Mouse (Mus musculus) testis, postnatal 10 days (tissue): ENCODE results near the gene Cd3eap.

Experiments used
- DNase-seq: peaks from one replicate; pipeline ENCODE4 v3.0.0; 2021; ENCODE audit warnings: low spot score

The Cd3eap gene

GRCm38 (mm10) chr7:19332709-19333352, 26.5 kb downstream of the Cd3eap start:
- peak; percentile 79 for DNase-seq

GRCm38 (mm10) chr7:19331910-19332309, 27.4 kb downstream of the Cd3eap start:
- no peak for DNase-seq

DNA sequence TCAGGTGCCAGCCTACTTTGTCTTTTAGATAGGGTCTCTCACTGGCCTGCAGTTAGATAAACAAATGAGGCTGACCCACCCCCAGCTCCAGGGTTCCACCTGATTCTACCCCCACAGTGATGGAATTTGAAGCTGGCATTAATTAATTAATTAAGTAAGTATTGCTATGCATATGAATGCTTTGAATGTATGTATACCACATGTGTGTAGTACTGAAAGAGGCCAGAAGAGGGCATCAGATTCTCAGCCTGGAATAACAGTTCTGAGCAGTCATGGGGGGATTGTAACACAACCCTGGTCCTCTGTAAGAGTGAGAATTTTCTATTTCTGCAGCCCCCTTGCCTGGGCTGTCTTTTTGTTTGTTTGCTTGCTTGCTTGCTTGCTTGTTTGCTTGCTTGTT, 30.9 kb downstream of the Cd3eap start:
- no peak for DNase-seq

DNA sequence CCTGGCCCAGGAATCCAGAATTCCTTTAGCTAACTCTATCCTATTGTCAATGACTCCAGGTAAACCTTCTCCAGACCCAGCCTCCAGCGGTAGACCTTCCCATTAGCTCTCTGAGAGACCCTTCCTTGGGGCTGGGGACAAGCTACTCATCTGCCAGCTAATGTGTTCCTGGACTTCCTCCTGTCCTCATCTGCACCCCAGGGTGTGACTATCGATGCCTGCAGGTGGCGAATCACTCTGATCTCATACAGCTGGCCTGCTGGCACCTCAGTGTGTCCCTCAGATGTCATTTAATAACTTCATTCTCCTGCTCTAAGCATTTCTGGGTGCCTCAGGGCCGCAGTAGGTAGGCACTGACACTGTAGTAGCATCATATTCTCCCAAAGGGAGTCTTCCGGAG, 31.5 kb downstream of the Cd3eap start:
- DNase-seq = no peak

DNA sequence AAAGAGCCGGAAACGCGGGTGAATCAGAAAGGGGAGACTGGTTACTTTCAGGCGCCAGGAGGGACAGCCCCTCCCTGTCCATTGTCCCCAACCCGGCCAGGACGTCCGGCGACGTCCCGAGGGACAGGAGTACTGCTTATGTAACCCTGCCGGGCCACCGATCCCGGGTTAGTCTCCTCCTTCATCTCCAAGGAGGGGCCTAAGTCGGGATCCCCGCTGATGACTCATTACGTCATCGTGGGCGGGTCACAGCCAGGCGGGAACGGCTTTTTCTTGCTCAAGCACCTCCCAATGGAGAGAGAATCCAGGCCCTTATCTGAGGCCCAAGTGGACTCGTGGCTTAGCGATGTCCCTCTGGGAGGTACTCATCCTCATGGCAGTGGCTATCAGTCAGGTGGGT, 32.2 kb downstream of the Cd3eap start:
- DNase-seq = peak; percentile 88

- DNase-seq = peak; percentile 93
These were observed 32.9 kb downstream of the Cd3eap start for GRCm38 (mm10) chr7:19326359-19326758.

DNA sequence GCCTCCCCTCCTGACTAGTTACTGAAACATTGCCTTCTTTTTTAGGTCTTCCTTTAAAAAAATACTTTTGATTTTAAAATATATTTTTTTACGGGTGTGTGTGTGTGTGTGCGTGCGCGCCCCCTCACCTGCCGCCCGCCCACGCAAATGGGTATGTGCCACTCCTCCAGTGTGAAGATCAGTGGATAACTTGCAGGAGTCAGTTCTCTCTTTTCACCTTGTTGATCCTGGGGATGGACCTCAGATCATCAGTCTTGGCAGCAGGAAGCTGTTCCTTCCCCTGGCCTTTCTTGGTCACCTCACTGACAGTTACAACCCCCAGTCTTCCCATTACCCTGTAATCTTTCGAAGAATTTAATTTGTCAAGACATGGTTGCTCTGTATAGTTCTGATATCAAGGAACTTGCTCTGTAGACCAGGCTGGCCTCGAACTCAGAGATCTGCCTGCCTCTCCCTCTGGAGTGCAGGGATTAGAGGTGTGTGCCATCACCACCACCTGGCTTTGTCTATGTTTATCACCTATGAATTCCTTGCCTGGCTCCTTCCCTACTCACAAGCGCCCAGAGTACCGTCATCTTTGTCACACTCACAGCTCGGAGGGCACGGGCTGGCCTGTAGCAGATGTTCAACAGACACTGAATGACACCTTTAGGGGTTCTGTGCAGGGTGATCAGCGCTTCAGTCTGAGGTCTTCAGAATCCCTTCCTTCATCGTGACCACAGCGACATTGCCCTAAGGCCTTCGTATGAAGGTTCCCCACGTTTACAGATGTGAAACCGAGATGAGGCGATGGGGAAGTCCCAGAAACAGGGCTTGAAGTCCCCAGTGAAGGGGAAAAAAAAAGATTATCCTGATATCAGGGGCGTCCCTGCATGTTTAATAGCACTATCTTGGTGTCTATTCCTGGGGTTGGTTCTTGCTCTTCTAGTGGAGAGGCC, 33.8 kb downstream of the Cd3eap start:
- no peak for DNase-seq

- no peak for DNase-seq
These were observed 35.1 kb downstream of the Cd3eap start for GRCm38 (mm10) chr7:19324221-19324620.

DNA sequence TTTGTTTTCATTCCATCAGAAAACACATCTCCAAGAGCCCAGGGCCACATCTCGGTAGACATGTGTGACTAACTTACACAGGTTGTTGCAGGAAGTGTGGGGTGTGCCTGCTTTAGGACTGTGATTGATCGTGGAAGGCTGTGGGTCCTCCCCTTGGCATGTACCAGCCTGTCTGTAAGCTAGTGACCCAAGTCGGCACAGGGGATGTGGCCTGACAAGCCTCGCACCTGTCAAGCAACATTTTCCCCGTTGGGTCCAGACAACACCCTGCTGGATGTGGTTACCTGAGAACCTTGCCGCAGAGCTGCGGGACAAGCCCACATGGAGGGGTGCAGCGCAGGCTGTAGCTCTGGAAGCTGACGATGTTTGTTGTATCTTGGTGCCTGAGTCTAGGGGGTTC, 36.8 kb downstream of the Cd3eap start:
- no peak for DNase-seq

GRCm38 (mm10) chr7:19321464-19321863, 37.8 kb downstream of the Cd3eap start:
- DNase-seq = no peak

GRCm38 (mm10) chr7:19320637-19321036, 38.6 kb downstream of the Cd3eap start:
- DNase-seq = no peak

- DNase-seq = peak; percentile 97
These were observed 39.4 kb downstream of the Cd3eap start for GRCm38 (mm10) chr7:19319906-19320305.

GRCm38 (mm10) chr7:19319458-19319857, 39.8 kb downstream of the Cd3eap start:
- no peak for DNase-seq

DNA sequence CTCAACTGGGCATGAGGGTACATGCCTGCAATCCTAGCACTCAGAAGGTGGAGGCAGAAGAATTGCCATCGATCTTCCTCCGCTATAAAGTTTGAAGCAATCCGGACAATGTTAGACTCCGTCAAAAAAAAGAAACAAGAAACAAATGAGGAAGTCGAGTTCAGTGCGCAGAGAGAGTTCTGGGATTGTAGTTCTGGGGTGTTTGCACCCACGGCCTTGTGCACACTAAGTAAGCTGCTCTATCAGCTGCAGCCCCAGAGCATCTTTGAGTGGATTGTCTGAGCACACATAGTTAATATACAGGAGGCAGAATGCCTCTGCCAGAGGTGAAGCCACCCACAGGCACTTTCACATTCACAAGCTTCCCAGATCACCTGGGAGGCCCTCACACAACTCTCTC, 40.6 kb downstream of the Cd3eap start:
- DNase-seq = no peak

DNA sequence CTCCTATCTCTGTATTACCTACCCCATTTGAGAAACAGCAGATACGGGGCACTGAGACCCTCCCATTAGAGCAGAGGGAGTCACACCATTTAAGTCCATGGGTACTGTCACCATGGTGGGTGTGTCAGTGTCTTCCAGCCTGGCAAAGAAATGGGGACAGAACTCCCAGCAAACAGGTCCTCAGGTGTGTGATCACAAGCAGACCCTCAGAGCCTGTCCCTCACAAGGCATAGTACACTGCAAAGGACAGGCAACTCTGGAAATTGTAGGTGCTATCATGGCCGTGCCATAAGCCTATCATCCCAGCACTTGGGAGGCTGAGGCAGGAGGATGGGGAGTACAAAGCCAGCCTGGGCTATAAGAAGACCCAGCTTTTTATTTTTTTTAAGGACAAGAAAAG, 41.1 kb downstream of the Cd3eap start:
- no peak for DNase-seq

- DNase-seq = no peak
These were observed 42.7 kb downstream of the Cd3eap start for GRCm38 (mm10) chr7:19316451-19317161.

DNA sequence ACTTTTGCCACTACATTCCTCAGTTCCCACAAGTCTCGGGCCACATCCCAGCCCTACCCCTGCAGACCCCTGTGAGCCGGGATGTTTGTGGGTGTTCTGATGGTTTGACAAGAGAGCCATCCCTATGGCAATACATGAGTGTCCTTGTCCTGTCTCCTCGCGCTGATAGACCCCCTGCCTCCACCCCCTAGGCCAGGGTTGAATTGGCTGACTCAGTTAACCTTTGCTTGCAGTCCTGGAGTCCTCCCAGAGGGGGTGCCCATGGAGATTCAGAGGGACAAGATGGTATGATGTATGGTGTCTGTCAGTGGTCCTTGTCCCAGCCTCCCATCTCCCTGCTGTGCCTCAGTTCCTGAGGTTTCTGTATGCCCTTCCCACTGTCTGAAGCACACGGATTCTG, 45.2 kb downstream of the Cd3eap start:
- DNase-seq = no peak

DNA sequence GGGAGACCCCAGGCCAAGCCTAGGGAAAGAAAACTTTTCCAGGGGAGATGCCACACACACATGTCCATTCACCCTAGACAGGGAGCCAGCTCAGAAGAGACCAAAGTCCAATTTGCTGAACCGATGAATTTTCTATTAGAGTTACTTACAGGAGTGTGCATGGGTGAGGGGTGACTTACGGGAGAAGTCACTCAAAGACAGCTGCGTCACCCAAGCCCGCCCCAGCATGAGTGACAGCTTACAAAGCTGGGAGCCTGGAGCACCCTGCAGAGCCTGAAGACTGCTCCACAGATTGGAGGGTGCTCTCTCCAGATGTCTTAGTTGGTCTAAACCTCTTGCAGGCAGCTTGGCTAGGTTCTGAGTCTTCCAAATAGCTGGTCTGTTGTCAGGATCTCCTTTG, 47.3 kb downstream of the Cd3eap start:
- DNase-seq = no peak

DNA sequence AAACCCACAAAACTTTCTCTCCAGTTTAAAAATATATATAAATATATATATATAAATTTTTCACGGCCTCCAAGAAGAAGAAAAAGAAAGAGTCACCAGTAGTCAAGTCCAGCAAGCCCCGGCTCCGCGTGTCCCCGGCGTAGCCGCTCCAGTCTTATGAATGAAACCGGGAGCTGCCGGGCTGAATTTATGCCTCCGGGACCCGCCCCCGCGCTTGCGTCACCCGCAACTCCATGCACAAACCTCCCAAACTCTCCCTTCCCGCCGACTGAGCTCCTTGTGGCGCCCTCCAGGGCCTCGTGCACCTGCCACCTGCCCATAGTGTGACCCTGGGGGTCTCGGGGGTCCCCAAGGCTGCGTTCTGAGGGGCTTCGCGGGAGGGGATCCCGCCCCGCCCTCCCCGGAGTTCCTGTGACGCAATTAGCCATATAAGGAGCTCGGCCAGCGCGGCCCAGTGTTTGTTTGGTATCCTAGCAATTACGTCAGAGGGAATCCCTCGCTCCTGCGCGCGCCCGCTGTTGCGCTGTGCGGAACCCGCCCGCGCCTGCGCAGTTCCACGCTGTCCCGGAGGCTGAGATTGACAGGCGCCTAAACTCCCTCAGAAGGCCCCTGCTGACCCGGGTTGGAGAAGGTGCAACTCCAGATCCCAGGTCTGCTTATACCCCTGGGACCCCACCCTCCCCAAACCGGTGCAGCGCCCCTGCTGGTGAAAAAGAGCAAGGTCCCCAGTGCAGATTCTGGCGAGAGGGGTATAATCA, 49.2 kb downstream of the Cd3eap start, which contains the start of gene Fosb:
TSS of gene Fosb (minus strand) at position 168 of the 758 bp plus-strand sequence.
- peak; percentile 97 for DNase-seq

DNA sequence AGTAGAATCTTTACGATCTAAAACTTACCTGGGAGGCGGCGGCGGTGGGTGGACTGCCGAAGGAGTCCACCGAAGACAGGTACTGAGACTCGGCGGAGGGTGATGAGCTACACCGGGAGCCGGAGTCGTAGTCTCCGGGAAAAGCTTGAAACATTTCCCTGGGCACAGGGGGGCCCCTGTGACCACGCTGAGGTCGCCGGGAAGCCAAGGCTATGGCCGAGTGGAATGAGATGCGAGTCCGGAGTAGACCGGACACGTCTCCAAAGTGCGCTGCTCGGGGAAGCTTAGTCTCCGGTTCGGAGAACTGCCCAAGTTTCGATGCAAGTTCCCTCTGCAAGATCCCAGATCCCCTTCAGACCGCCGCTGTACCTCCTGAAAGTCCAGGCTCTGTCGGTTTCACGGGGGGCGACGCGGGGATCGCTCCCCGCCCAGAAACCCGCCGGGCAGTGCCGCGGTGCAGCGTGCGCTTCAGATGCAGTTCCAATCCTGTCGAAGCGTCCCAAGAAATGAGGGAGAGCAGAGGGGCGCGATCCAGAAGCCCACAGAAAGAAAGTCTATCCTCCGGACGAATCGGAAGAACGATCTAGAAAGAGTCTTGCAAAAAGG, 49.9 kb downstream of the Cd3eap start:
- DNase-seq = no peak

GRCm38 (mm10) chr7:19308454-19309277, 50.6 kb downstream of the Cd3eap start:
- DNase-seq = peak; percentile 96
